Mouse (Mus musculus): Measurements from ENCODE around the gene Prpf40b. TPM values are rescaled to one million over a fixed set of nuclear protein-coding genes. Genes with fewer than 3 reads are reported as not detected.
"Not testable (repeated sequence)": the region's sequence is repeated elsewhere in the genome, so short reads cannot be mapped to it uniquely, and the experiment has no call there.

Gene Prpf40b
- total RNA-seq (2021) = 10 to 100 TPM; 38.0 to 49.6 TPM
- long read RNA-seq, experiment 1, partial matches to known transcripts = 8 of 16 reads
- long read RNA-seq, experiment 1, other reads (novel, unspliced or antisense) = 7 of 16 reads
- long read RNA-seq, experiment 2, partial matches to known transcripts = 2 of 17 reads
- long read RNA-seq, experiment 2, other reads (novel, unspliced or antisense) = 15 of 17 reads

GRCm38 (mm10) chr15:99294813-99295374, at the start of gene Prpf40b:
Prpf40b (plus strand) TSS chr15:99295087.
- peak; percentile 96 to 97 for DNase-seq

GRCm38 (mm10) chr15:99246736-99247135, 48.2 kb upstream of the Prpf40b start:
- DNase-seq = not testable (repeated sequence)

- DNase-seq = no peak
These were observed 45.9 kb upstream of the Prpf40b start for GRCm38 (mm10) chr15:99248972-99249371.

- no peak for DNase-seq
These were observed 44.9 kb upstream of the Prpf40b start for GRCm38 (mm10) chr15:99249938-99250337.

- DNase-seq = peak; percentile 27 to 34
These were observed 43.8 kb upstream of the Prpf40b start for GRCm38 (mm10) chr15:99251111-99251510.

- peak; percentile 96 to 97 for DNase-seq
These were observed 43.1 kb upstream of the Prpf40b start, which contains the start of gene Mcrs1 for GRCm38 (mm10) chr15:99251626-99252380. Mcrs1 (minus strand) TSS chr15:99251961.

GRCm38 (mm10) chr15:99252381-99253174, 42.3 kb upstream of the Prpf40b start:
- no peak for DNase-seq

GRCm38 (mm10) chr15:99253175-99253479, 41.8 kb upstream of the Prpf40b start:
- not testable (repeated sequence) for DNase-seq

GRCm38 (mm10) chr15:99253772-99254171, 41.1 kb upstream of the Prpf40b start:
- no peak for DNase-seq

GRCm38 (mm10) chr15:99254477-99255005, 40.3 kb upstream of the Prpf40b start:
- no peak for DNase-seq

GRCm38 (mm10) chr15:99255241-99255749, 39.6 kb upstream of the Prpf40b start:
- no peak for DNase-seq

GRCm38 (mm10) chr15:99259167-99259729, 35.6 kb upstream of the Prpf40b start:
- DNase-seq = no peak

- peak; percentile 84 to 87 for DNase-seq
These were observed 35.1 kb upstream of the Prpf40b start for GRCm38 (mm10) chr15:99259730-99260252.

- no peak for DNase-seq
These were observed 32.2 kb upstream of the Prpf40b start for GRCm38 (mm10) chr15:99262702-99263101.

- no peak for DNase-seq
These were observed 30.5 kb upstream of the Prpf40b start for GRCm38 (mm10) chr15:99264363-99264762.

GRCm38 (mm10) chr15:99265679-99266078, 29.2 kb upstream of the Prpf40b start:
- DNase-seq = peak; percentile 60 to 79

GRCm38 (mm10) chr15:99276095-99276494, 18.8 kb upstream of the Prpf40b start:
- no peak for DNase-seq

- no peak for DNase-seq
These were observed 16.6 kb upstream of the Prpf40b start for GRCm38 (mm10) chr15:99278271-99278670.

- no peak for DNase-seq
These were observed 11.4 kb upstream of the Prpf40b start for GRCm38 (mm10) chr15:99283456-99283855.

- DNase-seq = no peak
These were observed 10.2 kb upstream of the Prpf40b start for GRCm38 (mm10) chr15:99284527-99285188.

GRCm38 (mm10) chr15:99285189-99285535, 9.7 kb upstream of the Prpf40b start:
- DNase-seq = no peak

All from adrenal gland, postnatal 36 days (tissue).